Mouse (Mus musculus) kidney, embryonic 16.5 days (tissue): ENCODE data around the gene Nadk2. TPM values are rescaled to one million over a fixed set of nuclear protein-coding genes. Genes with fewer than 3 reads are reported as not detected.

ENCODE experiments used
- ATAC-seq: fragments of 200-750 bp; cut with Nextera tagmentation; 2 replicates; pipeline ENCODE4 v1.8.0; 2017; ENCODE audit warnings: moderate TSS enrichment; ENCODE audit not compliant: low FRiP score, low TSS enrichment
- H3K27ac ChIP-seq: fragments of 300-500 bp; sonication (generic); 2 replicates; pipeline ENCODE4 v1.5.1; 2014; ENCODE audit warnings: low read length
- H3K27me3 ChIP-seq: fragments of 300-500 bp; sonication (generic); 2 replicates; pipeline ENCODE4 v1.6.1; 2014; ENCODE audit warnings: low read length, control low read depth, mixed read lengths; ENCODE audit not compliant: insufficient read depth
- H3K36me3 ChIP-seq: fragments of 300-500 bp; sonication (generic); 2 replicates; pipeline ENCODE4 v1.6.1; 2014; ENCODE audit warnings: low read length, control low read depth, mixed read lengths; ENCODE audit not compliant: insufficient read depth
- H3K4me1 ChIP-seq: fragments of 300-500 bp; sonication (generic); 2 replicates; pipeline ENCODE4 v1.6.1; 2014; ENCODE audit warnings: low read length, control low read depth, mixed read lengths; ENCODE audit not compliant: insufficient read depth
- H3K4me2 ChIP-seq: fragments of 300-500 bp; sonication (generic); replicated peaks from 2 replicates; pipeline ENCODE4 v1.6.1; 2014; ENCODE audit warnings: low read depth, low read length
- H3K4me3 ChIP-seq: fragments of 300-500 bp; sonication (generic); 2 replicates; pipeline ENCODE4 v1.5.1; 2014; ENCODE audit warnings: mild to moderate bottlenecking, low read length
- H3K9ac ChIP-seq: fragments of 300-500 bp; sonication (generic); replicated peaks from 2 replicates; pipeline ENCODE4 v1.6.1; 2014; ENCODE audit warnings: low read length
- H3K9me3 ChIP-seq: fragments of 300-500 bp; sonication (generic); 2 replicates; pipeline ENCODE4 v1.6.1; 2016; ENCODE audit warnings: low read length, control low read depth
- WGBS: fragments of 180-500 bp; shearing (Covaris S2); extraction: QIAGEN DNeasy Blood & Tissue Kit; methylation state at CpG from one replicate; pipeline ENCODE4 v1.1.7; 2014; 5-methylcytosine and 5-hydroxymethylcytosine counted together
- polyA plus RNA-seq: library from polyadenylated mRNA; unstranded; fragments of >200 nt; fragmentation: Nextera tagmentation; extraction: Ambion mirVana; gene quantifications from 2 replicates; pipeline ENCODE4 v1.2.1, GENCODE M21; 2015

The Nadk2 gene
- polyA plus RNA-seq, 1 experiment from 2014 or later = 26.4 TPM

GRCm38 (mm10) chr15:9106303-9107074 lies 35.4 kb downstream of the Nadk2 start:
- Histone ChIP-seq H3K27ac (0 out of 2 replicates have a peak overlapping the region, but pooled peaks have one; percentile 38), H3K27me3 (no peaks in the 10 kb centered on the region), H3K4me3 (no peak overlapping the region), H3K36me3 (peaks cover 17% of the 10 kb centered on the region; the same call in 1 of the 2 replicates), H3K4me1 (no peaks in the 10 kb centered on the region), H3K4me2 (no peak overlapping the region), H3K9ac (no peak overlapping the region), H3K9me3 (no peaks in the 10 kb centered on the region)
- 84% methylated on average over 13 of the region's 13 CpGs for WGBS
- peak; percentile 42; the same call in 1 of the 2 replicates for ATAC-seq

GRCm38 (mm10) chr15:9110526-9111347 lies 39.7 kb downstream of the Nadk2 start:
- no peaks in the 10 kb centered on the region for H3K9me3 ChIP-seq
- H3K27ac ChIP-seq = no peak overlapping the region
- no peak overlapping the region for H3K9ac ChIP-seq
- no peak overlapping the region for H3K4me2 ChIP-seq
- H3K27me3 ChIP-seq = no peaks in the 10 kb centered on the region
- no peak overlapping the region for H3K4me3 ChIP-seq
- WGBS = 84% methylated on average over 6 of the region's 6 CpGs
- peaks cover 35% of the 10 kb centered on the region for H3K36me3 ChIP-seq
- no peaks in the 10 kb centered on the region for H3K4me1 ChIP-seq
- ATAC-seq = no peak

GRCm38 (mm10) chr15:9111648-9112047 lies 40.6 kb downstream of the Nadk2 start:
- no peak for ATAC-seq
- Histone ChIP-seq H3K36me3 (peaks cover 42% of the 10 kb centered on the region), H3K4me2 (no peak overlapping the region), H3K27me3 (no peaks in the 10 kb centered on the region), H3K4me3 (no peak overlapping the region), H3K27ac (no peak overlapping the region), H3K9ac (no peak overlapping the region), H3K9me3 (no peaks in the 10 kb centered on the region), H3K4me1 (no peaks in the 10 kb centered on the region)
- 89% methylated on average over 3 of the region's 3 CpGs for WGBS

GRCm38 (mm10) chr15:9113556-9113955 lies 42.5 kb downstream of the Nadk2 start:
- Histone ChIP-seq H3K27ac (no peak overlapping the region), H3K4me3 (no peak overlapping the region), H3K4me2 (no peak overlapping the region), H3K4me1 (no peaks in the 10 kb centered on the region), H3K9me3 (no peaks in the 10 kb centered on the region), H3K36me3 (peaks cover 52% of the 10 kb centered on the region), H3K27me3 (no peaks in the 10 kb centered on the region), H3K9ac (no peak overlapping the region)
- no peak for ATAC-seq
- 68% methylated on average over 9 of the region's 9 CpGs for WGBS

GRCm38 (mm10) chr15:9114131-9114530 lies 43.1 kb downstream of the Nadk2 start:
- ATAC-seq = no peak
- Histone ChIP-seq H3K27ac (no peak overlapping the region), H3K9ac (no peak overlapping the region), H3K4me2 (no peak overlapping the region), H3K9me3 (no peaks in the 10 kb centered on the region), H3K4me1 (no peaks in the 10 kb centered on the region), H3K36me3 (peaks cover 56% of the 10 kb centered on the region), H3K4me3 (no peak overlapping the region), H3K27me3 (no peaks in the 10 kb centered on the region)
- 86% methylated on average over 4 of the region's 4 CpGs for WGBS

GRCm38 (mm10) chr15:9114599-9114998 lies 43.5 kb downstream of the Nadk2 start:
- Histone ChIP-seq H3K27ac (no peak overlapping the region), H3K4me1 (no peaks in the 10 kb centered on the region), H3K27me3 (no peaks in the 10 kb centered on the region), H3K4me3 (no peak overlapping the region), H3K4me2 (no peak overlapping the region), H3K36me3 (peaks cover 57% of the 10 kb centered on the region), H3K9me3 (no peaks in the 10 kb centered on the region), H3K9ac (no peak overlapping the region)
- ATAC-seq = no peak
- WGBS = 70% methylated on average over 5 of the region's 5 CpGs

GRCm38 (mm10) chr15:9118852-9119251 lies 47.8 kb downstream of the Nadk2 start:
- H3K27ac ChIP-seq = no peak overlapping the region
- no peak for ATAC-seq
- 89% methylated on average over 4 of the region's 4 CpGs for WGBS
- H3K4me3 ChIP-seq = no peak overlapping the region
- peaks cover 68% of the 10 kb centered on the region for H3K36me3 ChIP-seq
- H3K4me1 ChIP-seq = no peaks in the 10 kb centered on the region
- H3K9ac ChIP-seq = no peak overlapping the region
- H3K27me3 ChIP-seq = no peaks in the 10 kb centered on the region
- no peaks in the 10 kb centered on the region for H3K9me3 ChIP-seq
- no peak overlapping the region for H3K4me2 ChIP-seq

GRCm38 (mm10) chr15:9120081-9120480 lies 49.0 kb downstream of the Nadk2 start:
- Histone ChIP-seq H3K36me3 (peaks cover 71% of the 10 kb centered on the region), H3K4me3 (no peak overlapping the region), H3K9me3 (no peaks in the 10 kb centered on the region), H3K9ac (no peak overlapping the region), H3K4me1 (no peaks in the 10 kb centered on the region), H3K27ac (no peak overlapping the region), H3K27me3 (no peaks in the 10 kb centered on the region), H3K4me2 (no peak overlapping the region)
- ATAC-seq = no peak
- 92% methylated on average over 2 of the region's 2 CpGs for WGBS

- peaks cover 49% of the 10 kb centered on the region for H3K36me3 ChIP-seq
- 88% methylated on average over 4 of the region's 4 CpGs for WGBS
Measured at GRCm38 (mm10) chr15:9122989-9123388, 51.9 kb downstream of the Nadk2 start.

GRCm38 (mm10) chr15:9124856-9125255 lies 53.8 kb downstream of the Nadk2 start:
- Histone ChIP-seq H3K9me3 (no peaks in the 10 kb centered on the region), H3K4me2 (no peak overlapping the region), H3K36me3 (peaks cover 54% of the 10 kb centered on the region), H3K4me3 (no peak overlapping the region), H3K4me1 (no peaks in the 10 kb centered on the region), H3K27ac (no peak overlapping the region), H3K9ac (no peak overlapping the region), H3K27me3 (no peaks in the 10 kb centered on the region)
- 92% methylated on average over 21 of the region's 21 CpGs for WGBS
- ATAC-seq = no peak

More at GRCm38 (mm10) chr15:9122989-9123388, 51.9 kb downstream of the Nadk2 start:
- Histone ChIP-seq H3K27me3 (no peaks in the 10 kb centered on the region), H3K27ac (no peak overlapping the region), H3K4me3 (no peak overlapping the region), H3K4me2 (no peak overlapping the region), H3K4me1 (no peaks in the 10 kb centered on the region), H3K9ac (no peak overlapping the region), H3K9me3 (no peaks in the 10 kb centered on the region)
- ATAC-seq = no peak
